Mouse (Mus musculus) CH12F3 (cell line): Measurements from ENCODE around the gene Cela3b.

ENCODE experiments used
- in situ Hi-C: fragments of 300-500 bp; cut with MboI; formaldehyde crosslinking; loops from 2 replicates; pipeline ENCODE4 v1.14.3; 2020; ENCODE audit warnings: low sequenced_read_pairs

Gene Cela3b

GRCm38 (mm10) chr4:137430502-137430901 lies at the start of gene Cela3b:
Gene Cela3b, minus strand, starts transcription at chr4:137430540.
- in situ Hi-C loops, result no loop called here

GRCm38 (mm10) chr4:137479757-137480156 lies 49.4 kb upstream of the Cela3b start:
- in situ Hi-C loops, result no loop called here

- in situ Hi-C loops, result no loop called here
Observed at GRCm38 (mm10) chr4:137478306-137478705, 48.0 kb upstream of the Cela3b start.

- in situ Hi-C loops, result no loop called here
Observed at GRCm38 (mm10) chr4:137477611-137478010, 47.3 kb upstream of the Cela3b start.

- in situ Hi-C loops, result no loop called here
Observed at GRCm38 (mm10) chr4:137476761-137477237, 46.5 kb upstream of the Cela3b start.

GRCm38 (mm10) chr4:137476065-137476760 lies 45.9 kb upstream of the Cela3b start:
- in situ Hi-C loops, result no loop called here

- in situ Hi-C loops, result no loop called here
Observed at GRCm38 (mm10) chr4:137475271-137476050, 45.1 kb upstream of the Cela3b start.

GRCm38 (mm10) chr4:137474694-137475093 lies 44.4 kb upstream of the Cela3b start:
- in situ Hi-C loops, result no loop called here

GRCm38 (mm10) chr4:137473701-137474388 lies 43.5 kb upstream of the Cela3b start:
- in situ Hi-C loops, result no loop called here

GRCm38 (mm10) chr4:137473240-137473639 lies 42.9 kb upstream of the Cela3b start:
- in situ Hi-C loops, result no loop called here

- in situ Hi-C loops, result no loop called here
Observed at GRCm38 (mm10) chr4:137471326-137471725, 41.0 kb upstream of the Cela3b start.

- in situ Hi-C loops, result no loop called here
Observed at GRCm38 (mm10) chr4:137470701-137471317, 40.5 kb upstream of the Cela3b start.

- in situ Hi-C loops, result no loop called here
Observed at GRCm38 (mm10) chr4:137469845-137470692, 39.7 kb upstream of the Cela3b start.

- in situ Hi-C loops, result no loop called here
Observed at GRCm38 (mm10) chr4:137469081-137469844, 38.9 kb upstream of the Cela3b start.

GRCm38 (mm10) chr4:137468260-137469080 lies 38.1 kb upstream of the Cela3b start, which contains the start of gene Hspg2:
Gene Hspg2, plus strand, starts transcription at chr4:137468769.
- in situ Hi-C loops, result no loop called here

GRCm38 (mm10) chr4:137467525-137467924 lies 37.2 kb upstream of the Cela3b start:
- in situ Hi-C loops, result no loop called here

GRCm38 (mm10) chr4:137466991-137467390 lies 36.7 kb upstream of the Cela3b start:
- in situ Hi-C loops, result no loop called here

- in situ Hi-C loops, result no loop called here
Observed at GRCm38 (mm10) chr4:137465125-137465787, 34.9 kb upstream of the Cela3b start.
